Mouse (Mus musculus): ENCODE measurements around the gene Nip7.
"Not testable (repeated sequence)": the region's sequence is repeated elsewhere in the genome, so short reads cannot be mapped to it uniquely, and the experiment has no call there.

Gene Nip7

DNA sequence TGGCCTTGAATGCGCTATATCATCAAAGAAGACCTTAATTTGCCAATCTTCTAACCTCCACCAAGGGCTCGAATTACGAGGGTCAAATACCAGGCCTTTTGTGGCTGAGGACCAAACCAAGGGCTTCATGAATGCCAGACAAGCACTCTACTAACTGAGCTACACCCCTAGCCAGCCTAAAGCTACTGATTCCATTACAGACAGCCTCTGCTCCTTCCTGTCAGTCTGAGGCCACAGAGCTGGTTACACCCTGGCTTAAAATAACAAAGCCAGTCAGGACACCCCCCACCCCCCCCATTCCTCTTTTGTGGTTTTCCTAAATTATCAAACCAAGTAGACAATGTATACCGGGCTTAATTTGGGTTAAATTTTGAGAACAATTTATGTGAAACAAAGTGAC, 17.0 kb downstream of the Nip7 start:
- no peak for DNase-seq

DNA sequence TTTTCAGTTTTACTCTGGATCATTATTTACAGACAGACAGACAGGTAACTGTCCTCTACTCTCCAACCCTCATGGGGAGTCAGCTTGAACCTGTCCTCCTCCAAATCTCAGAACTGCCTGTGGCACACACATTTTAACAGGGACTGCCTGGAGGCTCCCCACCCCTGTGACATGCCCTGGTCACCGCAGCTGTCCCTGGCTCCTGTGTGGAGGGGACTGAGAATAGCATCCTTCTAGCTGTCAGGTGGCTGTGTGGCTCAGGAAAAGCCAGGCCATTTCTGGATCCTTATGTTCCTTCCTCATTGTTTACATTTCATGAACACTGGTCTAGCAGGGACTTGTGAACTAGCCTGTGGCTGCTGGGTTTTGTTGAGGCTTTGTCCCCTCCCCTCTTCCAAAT, 17.5 kb downstream of the Nip7 start:
- no peak for DNase-seq

DNA sequence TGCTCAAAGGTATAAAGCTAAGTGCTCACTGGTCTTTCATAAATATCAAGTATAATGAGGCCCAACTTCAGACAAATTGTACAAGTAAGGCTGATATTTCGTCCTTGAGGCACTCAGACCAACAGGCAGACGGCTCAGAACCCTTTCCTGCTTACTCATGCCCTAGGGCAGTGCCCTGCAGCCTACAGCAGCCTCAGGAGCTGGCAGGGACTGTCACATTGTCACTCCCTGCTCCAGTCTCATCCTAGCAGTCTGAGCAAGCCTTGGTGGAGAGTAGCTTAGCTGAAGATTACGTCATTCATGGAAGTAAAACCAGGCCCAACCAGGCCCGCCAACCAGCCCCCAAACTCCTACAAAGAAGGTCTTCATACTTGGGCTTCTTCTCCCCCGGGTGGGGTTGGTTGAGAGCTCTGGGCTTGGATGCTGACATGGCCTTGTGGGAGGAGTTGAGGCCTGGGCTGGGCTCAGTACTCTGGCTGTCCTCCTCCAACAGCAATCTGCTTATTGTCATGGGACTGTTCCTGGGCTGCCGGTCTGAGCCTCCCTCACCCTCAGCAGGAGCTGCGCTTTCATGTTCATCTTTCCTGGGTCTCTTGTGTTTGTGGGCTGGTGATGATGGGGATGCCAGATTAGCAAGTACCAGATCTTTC, 19.7 kb downstream of the Nip7 start:
- DNase-seq, result no peak

DNA sequence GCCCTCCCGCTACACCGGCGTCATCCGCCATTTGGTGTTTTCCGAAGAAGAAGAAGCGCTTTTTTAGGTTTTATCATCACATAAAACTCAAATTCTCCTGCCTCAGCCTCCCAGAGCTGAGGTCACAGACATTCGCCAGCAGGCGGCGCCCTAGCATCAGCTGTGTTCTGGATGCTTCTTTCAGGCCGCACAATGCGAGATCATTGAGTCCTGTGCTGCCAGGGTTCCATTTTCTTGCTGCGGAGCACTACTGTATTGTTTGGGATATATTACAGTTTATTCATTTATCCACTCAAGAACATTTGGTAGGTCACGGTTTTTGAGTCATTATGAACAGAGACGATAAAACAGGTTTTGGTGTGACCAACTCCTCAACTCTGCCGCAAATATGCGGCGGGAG, 28.7 kb downstream of the Nip7 start:
- no peak for DNase-seq

DNA sequence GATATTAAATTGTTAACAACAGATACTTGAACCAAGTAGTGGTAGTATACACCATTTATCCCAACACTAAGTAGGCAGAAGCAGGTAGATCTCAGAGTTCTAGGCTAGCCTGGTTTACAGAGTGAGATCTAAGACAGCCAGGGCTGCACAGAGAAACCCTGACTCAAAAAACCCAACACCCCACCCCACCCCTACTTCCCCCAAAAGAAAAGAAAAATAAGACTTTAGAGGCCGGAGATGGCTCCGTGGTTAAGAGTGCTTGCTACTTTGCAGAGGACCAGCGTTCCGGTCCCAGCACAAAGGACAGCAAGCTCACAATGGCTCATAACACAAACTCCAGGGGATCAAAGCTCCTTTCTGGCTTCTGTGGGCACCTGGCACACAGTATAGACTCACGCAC, 29.3 kb downstream of the Nip7 start:
- no peak for DNase-seq

DNA sequence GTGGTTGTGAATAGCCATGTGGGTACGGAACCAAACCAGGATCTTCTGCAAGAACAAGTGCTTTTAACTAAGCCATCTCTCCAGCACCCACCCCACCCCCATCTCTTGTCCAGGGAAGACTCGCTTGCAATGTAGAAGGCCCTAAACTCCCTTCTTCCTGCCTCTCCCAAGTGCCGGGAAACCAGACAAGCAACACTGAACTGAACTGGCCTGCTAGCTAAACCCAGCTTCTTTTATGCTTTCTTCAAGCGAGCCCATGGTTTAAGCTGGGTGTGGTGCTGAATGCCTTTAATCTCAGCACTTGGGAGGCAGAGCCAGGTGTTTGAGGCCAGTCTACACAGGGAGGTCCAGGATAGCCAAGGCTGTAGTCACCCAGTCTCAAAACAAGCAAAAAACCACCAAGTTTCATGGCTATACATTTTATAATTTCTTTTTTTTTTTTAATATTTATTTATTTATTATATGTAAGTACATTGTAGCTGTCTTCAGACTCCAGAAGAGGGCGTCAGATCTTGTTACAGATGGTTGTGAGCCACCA, 31.9 kb downstream of the Nip7 start:
- no peak for DNase-seq

DNA sequence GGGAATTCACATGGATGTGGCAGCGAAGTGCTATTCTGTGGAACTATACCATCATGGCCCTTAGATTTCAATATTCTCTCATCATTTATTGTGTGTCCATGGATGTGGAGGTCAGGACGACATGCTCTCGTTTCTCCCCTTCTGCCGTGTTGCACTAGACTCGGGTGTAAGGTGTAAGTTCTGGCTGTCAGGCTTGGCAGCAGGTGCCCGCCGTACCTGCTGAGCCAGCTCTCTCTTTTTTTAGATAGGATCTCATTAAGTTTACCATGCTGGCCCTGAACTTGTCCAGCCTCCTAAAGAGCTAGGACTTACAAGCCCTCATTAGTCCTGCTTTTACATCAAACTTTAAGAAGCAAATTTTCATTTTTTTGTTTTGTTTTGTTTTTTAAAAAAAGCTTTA, 33.9 kb downstream of the Nip7 start:
- DNase-seq, result no peak

DNA sequence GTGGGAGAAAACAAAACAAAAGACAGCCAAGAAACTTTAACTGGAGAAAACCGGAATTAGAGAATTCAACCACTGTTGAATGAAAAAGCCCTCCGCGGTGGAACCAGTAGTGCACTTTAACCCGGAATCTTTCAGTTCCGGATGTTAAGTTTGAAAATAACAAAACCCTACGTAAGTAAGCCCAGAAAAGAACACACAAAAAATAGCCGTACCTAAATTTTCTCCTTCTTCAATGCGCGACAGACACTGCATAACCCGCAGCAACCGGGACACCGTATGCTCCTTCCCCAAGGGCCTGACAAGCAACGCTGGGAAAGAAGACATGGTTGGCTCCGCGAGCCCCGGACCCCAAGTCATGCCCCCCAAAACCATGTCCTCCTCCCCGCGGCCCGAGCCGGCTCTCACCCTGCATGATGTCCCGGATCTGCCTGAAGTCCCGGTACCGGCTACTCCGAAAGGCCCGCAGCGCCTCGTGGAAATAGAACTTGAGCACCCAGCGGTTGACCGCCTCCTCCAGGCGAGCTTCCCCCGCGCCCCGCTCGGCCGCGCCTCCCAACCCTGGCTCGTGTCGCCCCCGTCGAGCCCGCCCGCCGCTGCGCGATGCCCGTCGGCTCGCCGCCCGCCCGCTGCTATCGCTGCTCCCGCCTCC, 39.2 kb downstream of the Nip7 start:
- no peak for DNase-seq

DNA sequence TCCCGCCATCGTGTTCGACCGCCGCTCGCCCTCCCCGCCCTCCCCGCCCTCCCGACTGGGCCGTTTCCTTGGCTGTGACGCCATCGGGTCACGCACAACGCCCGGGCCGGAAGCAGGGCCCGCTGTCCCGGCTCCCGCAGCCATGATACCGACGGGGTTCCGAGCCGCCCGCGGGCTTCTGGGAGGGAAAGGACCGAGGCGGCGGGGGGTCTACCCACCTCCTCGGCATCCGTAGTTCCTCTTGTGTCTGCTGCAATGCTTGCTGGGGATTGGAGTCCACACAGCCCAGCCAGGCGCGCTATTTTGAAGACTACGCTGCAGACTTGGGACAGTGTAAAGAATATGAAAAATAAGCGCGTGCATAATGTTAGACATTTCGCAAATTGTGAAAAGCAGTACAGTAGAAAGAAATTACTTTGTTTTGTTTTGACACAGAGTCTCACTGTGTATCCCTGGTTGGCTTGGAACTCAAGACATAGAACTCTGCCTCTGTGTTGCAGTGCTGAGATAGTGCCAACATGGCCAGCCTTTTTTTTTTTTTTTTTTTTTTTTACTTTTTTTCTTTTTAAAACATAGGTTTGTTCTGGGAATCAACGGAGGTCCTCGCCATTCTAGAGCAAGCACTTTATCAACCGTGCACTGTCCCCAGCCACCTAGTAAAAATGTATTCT, 39.8 kb downstream of the Nip7 start, which contains the start of gene Terf2:
TSS of gene Terf2 (minus strand) at position 182 of the 671 bp plus-strand sequence.
- peak; percentile 96 for DNase-seq

DNA sequence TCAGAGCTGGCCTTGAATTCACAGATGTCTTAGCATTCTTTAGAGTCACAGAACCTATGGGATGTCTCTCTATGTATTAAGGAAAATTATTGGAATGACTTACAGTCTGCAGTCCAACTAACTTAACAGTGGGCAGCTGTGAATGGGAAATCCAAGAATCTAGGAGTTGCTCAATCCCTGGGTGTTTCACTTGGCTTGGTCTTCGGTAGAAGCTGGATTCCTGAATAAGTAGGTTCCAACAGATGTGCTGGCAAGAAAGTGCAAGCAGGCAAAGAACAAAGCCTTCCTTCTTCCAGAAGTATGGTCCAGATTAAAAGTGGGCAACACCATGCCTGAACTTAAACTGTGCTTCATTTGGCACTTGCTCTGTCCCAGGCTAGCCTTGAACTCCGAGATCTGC, 44.0 kb downstream of the Nip7 start:
- DNase-seq, result no peak

DNA sequence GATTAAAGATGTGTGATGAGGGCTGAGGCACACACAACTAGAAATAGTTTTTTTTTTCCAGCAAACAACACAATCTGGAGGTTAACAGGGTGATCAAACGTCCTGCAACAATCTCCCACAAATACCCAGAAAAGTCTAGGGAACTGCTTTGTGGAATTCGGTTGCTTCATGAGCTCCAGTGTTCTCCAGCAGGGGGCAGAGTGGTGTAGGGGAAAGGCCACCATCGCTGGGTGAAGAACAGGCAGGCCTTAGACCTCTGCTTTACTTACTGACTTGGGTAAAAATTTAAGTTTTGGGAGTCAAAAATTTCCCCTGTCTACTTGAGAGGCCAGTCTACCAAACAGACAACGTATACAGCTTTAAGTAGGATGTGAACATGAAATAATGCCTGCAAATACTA, 47.9 kb downstream of the Nip7 start:
- peak; percentile 81 for DNase-seq

DNA sequence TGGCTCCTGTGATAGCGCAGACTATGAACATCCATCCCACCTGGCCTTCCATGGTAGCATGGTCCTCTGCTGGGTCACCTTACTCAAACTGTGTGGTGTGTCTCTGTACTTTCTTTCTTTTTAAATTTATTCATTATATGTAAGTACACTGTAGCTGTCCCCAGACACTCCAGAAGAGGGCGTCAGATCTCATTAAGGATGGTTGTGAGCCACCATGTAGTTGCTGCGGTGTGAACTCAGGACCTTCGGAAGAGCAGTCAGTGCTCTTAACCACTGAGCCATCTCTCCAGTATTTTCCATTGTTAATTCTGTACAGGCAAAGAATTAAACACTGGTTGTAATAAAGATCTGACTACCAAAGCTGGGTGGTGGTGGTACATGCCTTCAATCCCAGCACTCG, 51.4 kb downstream of the Nip7 start:
- DNase-seq, result not testable (repeated sequence)

DNA sequence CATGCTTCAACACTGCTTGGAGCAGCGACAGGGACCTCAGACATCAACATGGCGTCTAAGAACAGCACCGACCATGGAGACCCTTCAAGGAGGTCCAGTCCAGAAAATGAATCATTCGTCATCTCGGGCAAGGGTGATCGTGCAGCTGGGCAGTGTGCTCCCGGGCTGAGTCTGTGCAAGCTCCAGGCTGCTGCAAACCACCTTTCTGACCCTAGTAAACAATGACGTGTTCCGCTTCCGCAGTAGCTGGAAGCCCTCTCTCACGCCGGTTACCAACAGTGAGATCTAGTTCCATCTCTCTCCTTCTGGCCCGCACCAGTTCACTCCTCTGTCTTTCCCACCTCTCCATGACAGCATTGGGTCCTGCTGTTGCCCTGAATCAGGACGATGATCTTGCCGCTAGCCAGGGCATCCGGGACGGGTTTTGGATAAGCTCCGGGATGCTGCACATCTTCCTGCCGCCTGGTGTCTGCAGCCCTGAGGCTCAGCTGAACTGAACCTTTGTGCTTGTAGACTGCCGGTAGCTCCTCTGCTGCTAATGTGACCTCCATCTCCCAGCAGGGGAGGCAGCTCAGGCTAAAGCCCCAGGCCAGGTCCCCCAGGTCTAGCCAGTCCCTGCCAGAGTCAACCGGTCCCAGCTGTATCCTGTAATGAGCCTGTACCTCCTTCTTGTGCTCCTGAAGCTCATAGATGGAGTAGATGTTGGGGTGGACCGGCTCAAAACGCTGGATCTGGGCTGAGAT, 52.5 kb downstream of the Nip7 start:
- no peak for DNase-seq

DNA sequence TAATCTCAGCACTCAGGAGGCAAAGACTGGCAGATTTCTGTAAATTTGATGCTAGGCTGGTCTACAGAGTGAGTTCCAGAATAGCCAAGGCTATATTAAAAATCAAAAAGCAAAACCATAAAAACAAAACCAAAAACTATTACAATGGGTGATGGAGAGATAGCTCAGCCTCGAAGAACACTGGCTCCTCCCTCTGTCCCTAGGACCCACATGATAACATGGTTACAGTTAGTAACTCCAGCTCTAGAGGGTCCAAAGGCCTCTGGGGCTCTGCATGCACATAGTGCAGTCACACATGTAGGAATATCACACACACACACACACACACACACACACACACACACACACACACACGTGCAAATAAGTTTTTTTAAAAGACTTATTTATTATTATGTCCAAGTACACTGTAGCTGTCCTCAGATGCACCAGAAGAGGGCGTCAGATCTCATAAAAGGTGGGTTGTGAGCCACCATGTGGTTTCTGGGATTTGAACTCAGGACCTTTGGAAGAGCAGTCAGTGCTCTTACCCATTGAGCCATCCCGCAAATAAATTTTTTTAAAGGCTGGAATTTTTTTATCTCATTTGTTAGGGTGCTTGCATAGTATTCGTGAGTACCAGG, 53.2 kb downstream of the Nip7 start:
- no peak for DNase-seq
